Mouse (Mus musculus): Measurements from ENCODE around the gene Cylc2. TPM values are rescaled to one million over a fixed set of nuclear protein-coding genes. Genes with fewer than 3 reads are reported as not detected.

Cylc2 gene
- polyA plus RNA-seq (2016; fragmentation: Nextera tagmentation; extraction: Ambion mirVana): not detected in 2 replicates

DNA sequence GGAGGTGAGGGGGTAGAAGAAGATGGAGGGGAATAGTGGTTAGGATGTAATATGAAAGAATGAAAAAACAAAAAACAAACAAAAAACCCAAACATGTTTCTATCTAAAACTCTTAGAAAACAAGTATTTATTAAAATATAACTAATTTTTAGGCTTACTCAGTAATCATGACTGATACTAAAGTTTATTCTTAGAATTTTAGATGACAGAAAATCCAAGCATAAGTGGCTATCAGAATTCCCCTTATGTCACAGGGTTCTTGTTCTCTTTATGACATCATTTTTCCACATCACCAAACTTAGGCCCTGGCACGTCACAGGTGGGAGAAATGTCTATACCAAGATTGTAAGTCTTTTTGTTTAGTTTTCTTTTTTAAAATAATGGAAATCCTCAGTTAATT, at the start of gene Cylc2:
Gene Cylc2, plus strand, starts transcription at position 301 of the 400 bp plus-strand sequence.
- no peaks in the 10 kb centered on the region for H3K4me1 ChIP-seq
- no peak for ATAC-seq
- H3K36me3 ChIP-seq: no peaks in the 10 kb centered on the region
- H3K9me3 ChIP-seq (replicated peaks): no peaks in the 10 kb centered on the region
- H3K27me3 ChIP-seq (replicated peaks): no peaks in the 10 kb centered on the region
- no peak within 1 kb of the TSS for H3K4me2 ChIP-seq
- 64% methylated on average over 1 of the region's 1 CpGs for WGBS (ENCODE audit: insufficient replicate concordance)
- H3K4me3 ChIP-seq: no peak within 1 kb of the TSS
- no peak within 1 kb of the TSS for H3K9ac ChIP-seq
- H3K27ac ChIP-seq: no peak within 1 kb of the TSS

Data from liver, embryonic 12.5 days (tissue).